Mouse (Mus musculus) lung, adult 2 months (tissue): Measurements from ENCODE around the gene Ripk4.

ENCODE experiments used
- CTCF ChIP-seq: fragments of 200-500 bp; IDR thresholded peaks from 2 replicates; pipeline ENCODE4 v1.5.1; 2011; ENCODE audit warnings: mild to moderate bottlenecking, low read length, control low read depth; ENCODE audit not compliant: insufficient read depth
- POLR2A ChIP-seq: fragments of 200-500 bp; IDR thresholded peaks from 2 replicates; pipeline ENCODE4 v1.6.1; 2011; ENCODE audit warnings: low read depth, mild to moderate bottlenecking, control low read depth, low read length, borderline replicate concordance; ENCODE audit errors: extremely low read depth

GRCm38 (mm10) chr16:97736562-97736961 lies 27.0 kb downstream of the Ripk4 start:
- TF ChIP-seq CTCF = no peak
- no peak for TF ChIP-seq POLR2A
